Mouse (Mus musculus) liver, embryonic 14.5 days (tissue): ENCODE data around the gene Vmn2r82.
"Not testable (repeated sequence)": the region's sequence is repeated elsewhere in the genome, so short reads cannot be mapped to it uniquely, and the experiment has no call there.

Experiments used
- CTCF ChIP-seq: IDR thresholded peaks from 2 replicates; pipeline ENCODE4 v1.5.1; 2016; ENCODE audit warnings: antibody characterized with exemption, low read depth, control low read depth
- EP300 ChIP-seq: IDR thresholded peaks from 2 replicates; pipeline ENCODE4 v1.6.1; 2016; ENCODE audit warnings: antibody characterized with exemption, low read depth

DNA sequence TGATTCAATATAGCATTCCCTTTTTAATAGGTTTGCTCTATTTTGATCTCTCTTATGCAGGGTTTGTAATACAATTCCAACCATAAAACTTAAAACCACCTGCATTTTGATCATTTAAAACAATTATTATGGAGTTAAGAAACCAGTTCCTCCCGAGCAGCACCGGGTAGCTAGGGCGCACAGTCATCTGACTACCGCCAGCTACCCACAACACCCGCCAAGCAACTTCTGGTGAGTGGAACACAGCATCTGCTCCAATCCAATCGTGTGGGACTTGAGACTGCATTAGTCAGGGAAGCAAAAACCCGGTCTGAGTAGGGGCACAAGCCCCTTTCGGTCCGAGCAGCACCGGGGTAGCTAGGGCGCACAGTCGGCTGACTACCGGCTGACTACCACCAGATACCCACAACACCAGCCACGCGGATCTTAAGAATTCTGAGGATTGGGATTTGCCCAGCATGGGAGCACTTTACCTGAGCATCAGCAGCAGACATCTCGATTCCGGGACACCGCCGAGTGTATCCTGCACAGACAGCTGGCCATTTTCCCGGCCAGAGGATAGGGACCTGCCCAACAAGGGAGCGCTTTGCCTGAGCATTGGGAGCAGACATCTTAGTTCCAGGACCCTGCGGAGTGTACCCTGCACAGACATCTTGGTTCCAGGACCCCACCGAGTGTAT is 79.0 kb downstream of the Vmn2r82 start:
- not testable (repeated sequence) for TF ChIP-seq CTCF, EP300
